Mouse (Mus musculus) layer of hippocampus, postnatal 25 days (tissue): Measurements from ENCODE around the gene E4f1. TPM values are rescaled to one million over a fixed set of nuclear protein-coding genes. Genes with fewer than 3 reads are reported as not detected.
"Not testable (repeated sequence)": the region's sequence is repeated elsewhere in the genome, so short reads cannot be mapped to it uniquely, and the experiment has no call there.

Experiments
- DNase-seq, 2 experiments: peaks; one replicate each; pipeline ENCODE4 v3.0.0; 2022; ENCODE audit warnings: mixed read lengths in 2 of 2, low spot score in 1 of 2; ENCODE audit errors: extremely low spot score in 1 of 2
- total RNA-seq, 2 experiments: library from RNA; stranded (reverse); gene quantifications; 2 replicates each; pipeline ENCODE4 v1.2.3; 2021

E4f1 gene
- total RNA-seq, 2 experiments from 2014 or later, result 25.4 to 36.0 TPM

GRCm38 (mm10) chr17:24463374-24464133 is 6.6 kb downstream of the E4f1 start:
- no peak for DNase-seq

DNA sequence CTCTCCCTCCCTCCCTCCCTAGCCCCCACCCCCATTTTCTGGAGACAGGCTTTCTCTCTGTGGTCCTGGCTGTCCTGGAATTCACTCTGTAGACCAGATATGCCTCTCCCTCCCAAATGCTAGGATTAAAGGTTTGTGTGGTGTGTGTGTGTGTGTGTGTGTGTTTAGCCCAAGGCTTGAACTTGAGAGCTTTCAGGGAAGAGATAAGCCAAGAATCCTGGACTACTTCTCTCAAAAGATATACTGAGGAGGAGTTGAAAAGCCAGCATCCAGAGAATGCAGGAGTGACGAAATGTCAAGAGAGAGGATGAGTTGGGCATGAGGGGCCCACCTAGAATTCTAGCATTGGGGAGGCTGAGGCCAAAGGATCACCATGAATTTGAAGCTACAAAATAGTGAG is 7.2 kb downstream of the E4f1 start:
- no peak for DNase-seq

- DNase-seq, result no peak
These were observed 8.5 kb downstream of the E4f1 start for GRCm38 (mm10) chr17:24461580-24461979.

- DNase-seq, result not testable (repeated sequence)
These were observed 14.4 kb downstream of the E4f1 start for GRCm38 (mm10) chr17:24455523-24456206.

GRCm38 (mm10) chr17:24454756-24455522 is 15.2 kb downstream of the E4f1 start:
- DNase-seq, result peak; percentile 91 to 95

- DNase-seq, result no peak
These were observed 15.8 kb downstream of the E4f1 start for GRCm38 (mm10) chr17:24454218-24454755.

DNA sequence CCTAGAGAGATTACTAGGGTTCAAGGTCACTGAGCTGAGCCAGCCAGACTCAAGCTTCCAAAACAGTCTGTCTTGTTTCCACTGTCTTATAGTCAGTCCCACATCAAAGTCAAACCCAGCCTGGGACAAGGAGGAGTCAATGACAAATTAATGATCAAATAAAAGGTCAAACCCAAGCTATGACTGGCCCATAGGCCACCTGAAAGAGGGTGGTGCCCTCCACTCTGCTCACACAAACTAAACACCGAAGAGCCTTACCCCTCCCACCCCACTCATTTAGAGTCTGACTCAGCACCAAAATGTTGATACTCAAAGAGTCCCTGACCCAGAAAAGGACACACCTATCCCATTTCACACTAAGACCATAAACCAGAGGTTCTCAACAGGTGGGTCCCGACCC is 16.7 kb downstream of the E4f1 start:
- no peak for DNase-seq

DNA sequence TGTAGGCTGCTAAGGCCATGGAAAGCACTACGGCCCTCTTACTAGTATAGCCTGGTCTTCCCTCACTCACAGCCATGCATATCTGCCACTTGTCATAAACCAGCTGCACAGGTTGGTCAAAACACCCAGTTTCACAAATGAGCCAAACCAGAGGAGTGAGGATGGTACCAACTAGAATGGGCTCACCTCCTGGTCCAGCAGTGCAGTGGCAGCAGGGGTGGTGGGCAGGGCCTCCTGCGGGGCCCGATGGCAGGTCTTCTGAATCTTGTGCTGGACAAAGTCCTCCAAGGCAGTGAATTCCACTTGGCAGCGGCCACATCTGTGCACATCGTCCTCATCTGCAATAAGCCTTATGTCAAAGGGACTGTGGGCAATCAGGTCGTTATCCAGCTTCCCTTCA is 18.9 kb downstream of the E4f1 start:
- no peak for DNase-seq

- no peak for DNase-seq
These were observed 20.6 kb downstream of the E4f1 start for GRCm38 (mm10) chr17:24449507-24449906.

DNA sequence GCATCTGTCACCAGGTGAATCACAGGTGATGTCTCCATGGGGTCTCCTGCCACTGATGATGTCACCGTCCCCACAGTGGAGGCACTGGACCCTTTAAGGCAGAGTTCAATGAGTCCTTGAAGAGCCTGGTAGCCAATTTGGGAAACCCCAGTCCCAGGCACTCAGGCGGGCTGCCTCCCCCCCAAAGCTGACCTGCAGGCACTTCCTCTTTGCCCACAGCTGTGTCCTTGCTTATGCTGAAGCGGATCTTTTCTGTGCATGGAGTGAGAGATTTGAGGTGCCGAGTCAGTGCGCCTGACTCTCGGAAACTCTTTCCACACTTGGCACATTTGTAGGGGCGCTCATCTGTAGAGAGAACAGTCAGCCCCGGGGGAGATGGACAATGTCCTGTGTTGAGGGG is 23.5 kb downstream of the E4f1 start:
- DNase-seq, result no peak

GRCm38 (mm10) chr17:24443409-24443808 is 26.7 kb downstream of the E4f1 start:
- no peak for DNase-seq

GRCm38 (mm10) chr17:24442632-24443155 is 27.4 kb downstream of the E4f1 start, which contains the start of gene Dnase1l2:
Gene Dnase1l2 (minus strand): TSS chr17:24443105.
- DNase-seq, result no peak

GRCm38 (mm10) chr17:24442107-24442506 is 28.0 kb downstream of the E4f1 start:
- no peak for DNase-seq

GRCm38 (mm10) chr17:24441148-24441547 is 29.0 kb downstream of the E4f1 start:
- DNase-seq, result no peak

GRCm38 (mm10) chr17:24440377-24440776 is 29.7 kb downstream of the E4f1 start:
- DNase-seq, result no peak

GRCm38 (mm10) chr17:24437016-24437415 is 33.1 kb downstream of the E4f1 start:
- no peak for DNase-seq

DNA sequence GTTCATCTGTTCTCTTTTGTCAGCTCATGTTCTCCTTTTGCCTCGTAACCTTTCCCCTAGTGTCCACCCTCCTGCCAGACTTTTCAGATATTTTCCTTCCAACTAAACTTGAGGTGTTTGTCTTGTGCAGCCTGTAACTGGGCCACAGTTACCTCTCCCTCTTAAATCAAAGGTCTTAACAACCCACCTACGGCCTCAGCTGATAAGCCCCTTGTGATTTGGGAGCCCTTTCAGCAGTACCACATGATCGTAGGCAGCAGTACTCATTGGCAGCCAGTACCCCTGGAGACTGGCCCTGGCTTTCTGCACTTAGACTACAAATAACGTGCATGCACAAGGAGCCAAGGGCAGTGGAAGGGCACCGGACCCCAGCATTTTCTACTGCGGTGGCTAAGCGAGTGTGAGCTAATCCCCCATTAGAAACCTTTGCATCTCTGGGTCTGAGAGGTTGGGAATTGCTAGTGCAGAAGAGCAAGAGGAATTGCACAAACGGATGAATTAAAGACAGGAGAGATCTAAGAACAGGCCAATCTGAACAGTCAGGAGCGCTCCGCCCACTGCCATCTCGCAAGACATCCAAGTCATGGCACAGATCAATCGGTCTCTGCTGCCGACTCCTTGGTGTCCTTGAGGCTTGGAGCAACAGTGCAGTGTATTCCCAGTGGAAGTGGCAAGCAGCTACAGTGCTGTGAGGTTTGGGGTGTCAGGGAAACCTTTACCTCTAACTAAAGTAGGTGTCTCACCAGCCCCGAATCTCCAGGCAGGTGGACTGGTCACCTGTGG is 40.7 kb downstream of the E4f1 start:
- DNase-seq, result no peak

- no peak for DNase-seq
These were observed 42.9 kb downstream of the E4f1 start for GRCm38 (mm10) chr17:24427170-24427557.

GRCm38 (mm10) chr17:24426471-24427169 is 43.5 kb downstream of the E4f1 start, which contains the start of gene Eci1:
Gene Eci1 (plus strand): TSS chr17:24426641.
- peak; percentile 74 to 82 for DNase-seq
